Mouse (Mus musculus): ENCODE measurements around the gene Fbp1.

DNA sequence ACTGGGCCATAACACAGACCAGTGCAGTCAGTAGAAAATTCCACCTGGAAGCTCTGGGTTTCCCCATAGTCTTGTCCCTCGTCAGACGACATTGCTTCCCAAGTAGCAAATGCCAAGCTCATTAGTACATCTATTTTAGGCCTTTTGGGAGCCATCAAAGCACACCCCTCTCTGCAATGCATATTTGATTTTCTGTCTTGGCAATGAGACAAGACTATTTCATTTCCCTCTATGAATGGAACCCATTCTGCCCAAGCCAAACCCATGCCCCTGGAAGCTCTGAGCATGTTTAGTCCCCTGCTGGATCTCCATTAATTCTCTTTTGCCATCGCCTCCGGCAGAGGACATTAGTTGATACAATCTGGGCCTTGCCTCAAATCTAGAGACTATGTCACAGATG, 21.3 kb downstream of the Fbp1 start:
- TF ChIP-seq EP300 (IDR thresholded peaks at IDR 0.05; ENCODE audit: low read depth), result no peak
- no peak for TF ChIP-seq CTCF (IDR thresholded peaks at IDR 0.05; ENCODE audit: low read depth)

Measured in liver, postnatal 0 days (tissue).